Mouse (Mus musculus): ENCODE measurements around the gene Slc29a3.
"Not testable (repeated sequence)": the region's sequence is repeated elsewhere in the genome, so short reads cannot be mapped to it uniquely, and the experiment has no call there.

The Slc29a3 gene

DNA sequence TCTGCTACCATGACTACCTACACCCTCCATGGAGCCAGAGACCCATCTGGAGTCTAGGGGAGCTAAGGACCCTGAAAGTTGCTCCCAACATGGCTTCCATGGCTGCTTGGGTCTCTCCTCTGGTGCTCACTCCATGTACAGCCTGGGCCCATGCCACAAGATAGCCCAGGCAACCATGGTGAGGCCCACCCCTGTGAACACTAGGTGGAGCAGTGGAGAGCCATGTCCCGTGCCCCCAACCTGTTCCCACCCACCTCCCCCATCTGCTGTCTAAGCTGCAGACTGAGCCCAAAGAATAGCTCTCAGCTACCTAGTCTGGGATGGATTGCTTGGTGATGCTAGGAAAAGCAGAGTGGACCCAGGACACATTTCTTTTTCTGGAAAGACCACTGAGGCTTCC is 29.2 kb downstream of the Slc29a3 start:
- DNase-seq = peak in 1 of 2 experiments; percentile 29

DNA sequence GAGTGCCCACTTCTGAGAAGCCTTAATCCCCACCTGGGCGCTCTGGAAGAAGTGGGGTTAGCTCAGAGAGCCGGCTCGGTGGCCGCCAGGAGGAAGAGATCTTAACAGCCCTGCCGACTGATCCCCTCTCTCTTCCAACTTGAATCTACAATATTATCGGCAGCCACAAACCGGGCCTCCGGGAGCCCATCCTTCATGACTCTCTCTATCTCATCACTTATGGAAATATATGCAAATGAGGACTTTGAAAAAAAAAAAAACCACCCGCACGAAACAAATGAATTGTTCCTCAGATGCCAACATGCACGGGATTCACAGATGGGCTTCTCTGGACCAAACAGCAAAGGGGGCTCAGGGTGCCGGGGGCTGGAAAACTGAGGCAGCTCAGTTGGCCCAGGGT is 31.0 kb downstream of the Slc29a3 start:
- no peak for DNase-seq

DNA sequence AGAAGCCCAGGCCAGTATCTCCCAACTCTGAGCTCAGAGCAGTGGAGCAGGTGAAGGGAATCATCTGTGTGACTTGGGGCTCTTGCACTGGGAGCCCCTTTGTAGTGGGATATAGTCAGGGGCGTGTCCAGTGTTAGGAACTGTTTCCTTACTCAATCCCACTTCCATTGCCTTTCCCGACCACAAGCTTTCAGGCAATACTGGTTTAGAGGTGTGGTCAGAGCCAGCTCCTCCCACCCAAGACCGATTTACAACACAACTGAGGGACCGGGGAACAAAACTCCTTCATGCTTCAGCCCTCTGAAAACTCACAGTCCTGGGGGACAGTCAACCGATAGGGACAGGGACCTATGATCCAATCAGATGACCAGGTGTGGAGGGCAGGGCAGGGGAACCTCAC is 32.1 kb downstream of the Slc29a3 start:
- no peak for DNase-seq

DNA sequence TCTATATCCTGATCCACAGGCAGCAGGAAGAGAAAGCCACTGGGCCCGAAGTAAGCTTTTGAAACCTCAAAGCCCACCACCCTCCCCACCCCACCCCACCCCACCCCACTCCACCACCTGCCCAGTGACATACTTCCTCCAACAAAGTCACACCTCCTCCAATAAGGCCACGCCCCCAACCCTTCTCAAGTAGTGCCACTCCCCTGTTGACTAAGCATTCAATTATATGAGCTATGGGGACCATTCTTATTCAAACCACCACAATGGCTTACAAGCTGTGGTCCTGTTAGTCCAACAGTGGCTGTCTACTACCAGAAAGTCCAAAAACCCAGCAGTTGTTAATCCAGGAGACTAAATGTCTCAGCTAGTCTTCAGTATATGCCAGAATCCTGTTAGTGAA is 34.1 kb downstream of the Slc29a3 start:
- no peak for DNase-seq

DNA sequence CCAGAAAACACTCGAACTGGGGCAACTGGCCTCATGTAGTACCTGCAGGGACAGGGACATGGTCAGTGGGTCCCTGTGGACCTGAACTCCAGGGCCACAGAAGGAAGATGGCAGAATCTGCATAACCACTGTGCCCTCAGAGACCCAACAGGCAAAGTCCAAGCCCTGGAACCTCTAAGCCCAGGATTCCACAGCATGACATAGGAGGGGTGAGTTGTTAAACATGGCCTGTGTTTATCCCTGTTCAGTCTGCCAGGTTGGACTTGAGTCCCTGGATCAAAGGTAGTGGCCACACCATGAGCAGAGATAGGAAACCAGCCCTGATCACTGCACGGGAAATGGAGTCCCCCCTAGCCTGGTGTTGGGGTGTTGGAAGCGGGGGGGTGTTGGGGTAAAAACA is 36.1 kb downstream of the Slc29a3 start:
- DNase-seq = no peak

DNA sequence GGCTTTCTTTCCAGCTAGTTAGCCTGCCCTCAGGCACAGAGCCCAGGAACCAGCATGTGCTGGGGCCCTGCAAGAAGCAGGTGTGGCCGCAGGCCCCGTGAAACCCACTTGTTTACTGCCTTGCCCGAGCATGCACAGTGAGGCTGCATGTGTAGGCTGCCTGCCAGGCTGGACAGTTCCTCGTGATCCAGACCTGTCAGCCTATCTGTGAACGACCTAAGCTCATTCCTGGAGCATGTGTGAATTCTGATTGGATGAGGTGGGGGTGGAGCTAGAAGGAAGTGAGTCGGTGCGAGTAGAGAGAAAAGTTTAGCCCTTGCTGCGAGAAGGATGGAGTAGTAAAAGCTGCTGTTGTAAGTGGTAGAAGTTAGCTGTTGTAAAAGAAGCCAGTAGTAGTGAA is 40.3 kb downstream of the Slc29a3 start:
- DNase-seq = not testable (repeated sequence)

DNA sequence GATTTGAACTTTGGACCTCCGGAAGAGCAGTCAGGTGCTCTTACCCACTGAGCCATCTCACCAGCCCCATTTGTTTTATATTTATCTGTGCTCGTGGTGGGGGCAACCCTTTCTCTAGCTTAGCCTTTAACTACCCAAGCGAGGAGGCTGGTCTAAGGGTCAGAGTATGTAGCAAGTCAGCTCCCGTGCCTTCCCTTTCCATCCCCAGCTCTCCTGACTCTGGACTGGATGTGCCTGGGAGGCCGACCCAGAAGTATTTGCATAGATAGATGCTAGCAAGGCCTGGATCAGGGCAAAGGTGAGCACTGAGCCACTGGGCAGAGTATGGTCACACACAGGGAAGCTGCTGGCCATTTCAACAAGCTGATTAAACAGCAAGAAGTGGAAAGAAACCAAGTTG is 43.8 kb downstream of the Slc29a3 start:
- no peak for DNase-seq

DNA sequence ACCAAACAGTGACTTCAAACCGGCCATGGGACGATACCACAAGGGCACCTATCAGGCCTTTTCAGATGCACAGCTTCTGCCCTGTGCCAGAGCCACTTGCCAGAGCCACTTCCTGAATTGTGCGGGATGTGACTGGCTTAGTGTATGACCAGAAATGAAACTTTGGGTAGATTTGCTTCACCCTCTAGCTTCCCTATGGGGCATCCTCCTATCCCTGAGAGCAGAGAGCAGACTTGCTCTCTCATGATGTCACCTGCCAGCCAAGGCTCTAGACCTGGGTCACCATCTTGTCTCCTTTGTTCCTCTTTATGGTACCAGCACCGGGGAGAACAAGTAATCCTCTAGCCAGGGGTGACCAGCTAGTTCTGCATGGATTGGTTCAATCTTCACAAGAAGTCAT is 46.3 kb downstream of the Slc29a3 start:
- DNase-seq = no peak

DNA sequence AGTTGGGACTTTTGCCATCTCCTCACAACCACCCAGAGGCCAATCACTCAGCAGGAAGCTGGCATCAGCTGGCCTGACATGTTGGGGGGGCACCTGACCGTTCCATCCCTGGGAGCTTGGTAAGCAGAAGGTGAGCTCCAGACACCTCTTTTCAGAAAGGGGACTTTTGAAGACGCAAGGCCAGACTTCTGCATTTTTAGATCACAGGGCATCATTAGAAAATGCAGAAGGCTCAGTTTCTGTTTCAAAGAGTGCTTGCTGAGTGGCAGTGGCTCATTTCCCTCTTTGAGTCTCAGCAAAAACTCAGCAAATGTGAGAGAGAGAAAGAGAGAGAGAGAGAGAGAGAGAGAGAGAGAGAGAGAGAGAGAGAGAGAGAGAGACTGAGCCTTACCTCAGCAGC is 47.5 kb downstream of the Slc29a3 start:
- DNase-seq = no peak

DNA sequence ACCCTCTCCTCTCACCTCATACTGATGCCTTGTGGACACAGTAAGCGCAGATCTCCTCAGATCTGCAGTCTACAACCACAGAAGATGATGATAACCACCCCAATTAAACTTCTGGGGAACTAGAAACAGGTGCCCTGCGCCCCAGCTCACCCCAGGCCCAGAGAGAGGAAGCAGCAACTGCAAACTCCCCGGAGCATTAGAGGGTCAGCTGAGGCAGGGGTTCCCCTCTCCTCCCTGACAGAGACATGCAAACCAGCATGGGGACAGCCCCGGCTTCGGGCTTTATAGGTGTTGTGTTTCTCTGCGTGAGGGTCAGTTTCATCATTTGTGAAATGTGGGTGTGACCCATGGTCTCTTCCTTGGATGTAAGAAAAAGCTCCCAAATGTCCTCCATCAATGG is 54.8 kb downstream of the Slc29a3 start:
- DNase-seq = peak; percentile 26 to 47

DNA sequence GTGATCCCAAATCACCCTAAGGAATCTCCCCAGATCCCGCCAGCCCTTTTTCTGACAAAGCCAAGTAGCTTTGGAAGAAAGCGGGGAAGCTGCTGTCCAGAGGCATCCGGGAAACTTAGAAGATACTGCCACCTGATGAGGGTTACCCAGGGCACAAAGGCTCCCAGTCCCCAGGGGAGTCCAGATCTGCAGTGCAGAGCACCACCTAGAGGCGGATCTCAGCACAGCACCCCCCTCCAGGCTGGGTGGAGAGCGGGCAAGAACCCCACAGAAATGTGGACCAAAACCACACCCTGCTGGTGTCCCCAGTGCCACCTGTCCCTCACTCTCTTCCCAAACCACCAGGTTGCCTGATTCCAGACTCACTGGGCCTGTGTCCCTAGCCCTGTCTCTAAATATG is 55.6 kb downstream of the Slc29a3 start:
- DNase-seq = peak; percentile 57 to 82

DNA sequence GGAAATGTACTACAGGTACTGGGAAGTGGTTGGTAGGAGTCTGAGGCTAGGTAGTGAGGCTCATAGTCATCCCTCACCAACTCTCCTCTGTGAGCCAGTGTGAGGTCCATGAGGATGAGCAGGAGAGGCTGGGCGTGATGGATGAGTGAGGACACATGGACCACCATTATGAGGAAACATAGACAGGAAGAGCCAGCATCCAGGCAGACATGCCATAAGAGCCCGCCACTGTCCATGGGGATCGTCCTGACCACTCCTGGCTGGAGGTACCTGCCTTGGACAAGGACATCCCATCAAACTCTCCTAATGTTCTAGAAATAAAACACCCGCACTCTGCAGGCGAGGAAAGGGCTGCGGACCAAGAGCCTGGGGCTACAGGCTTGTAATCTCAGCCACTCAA is 56.2 kb downstream of the Slc29a3 start, which contains the start of gene Cdh23:
Cdh23 (minus strand) TSS at position 101 of the 400 bp plus-strand sequence.
- DNase-seq = no peak

DNA sequence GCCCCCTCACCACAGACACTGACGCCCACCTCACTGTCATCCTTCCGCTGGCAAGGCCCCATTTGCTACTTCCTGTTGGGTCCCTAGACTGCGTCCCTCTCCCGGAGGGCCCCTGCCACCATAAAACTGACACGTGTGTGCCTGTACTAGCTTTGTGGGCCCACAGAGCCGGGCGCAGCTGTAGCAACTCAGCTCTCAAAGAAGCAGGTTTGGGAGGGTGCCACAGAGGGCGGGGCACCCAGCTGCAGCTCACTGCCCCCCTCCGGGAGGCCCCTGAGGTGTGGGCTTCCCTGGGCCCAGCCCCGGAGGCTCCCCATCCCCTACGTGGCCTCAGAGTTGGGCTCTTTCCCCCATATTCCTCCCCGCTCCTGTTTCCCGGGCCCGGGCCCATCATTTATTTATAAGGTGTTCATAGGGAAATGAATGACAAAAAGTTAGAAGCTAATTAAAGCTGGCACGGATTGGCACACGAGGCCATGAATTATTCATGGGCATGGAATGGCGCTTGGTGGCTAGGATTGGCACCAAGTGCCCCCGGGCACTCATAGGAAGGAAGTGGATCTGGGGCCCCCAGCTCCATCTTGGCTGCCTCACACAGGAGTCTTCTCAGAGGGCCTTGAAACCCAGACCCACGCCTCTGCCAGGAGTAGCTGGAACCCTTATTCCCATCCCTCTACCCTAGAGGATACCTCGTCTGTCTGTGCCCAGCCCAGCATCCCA is 60.8 kb downstream of the Slc29a3 start:
- DNase-seq = no peak

DNA sequence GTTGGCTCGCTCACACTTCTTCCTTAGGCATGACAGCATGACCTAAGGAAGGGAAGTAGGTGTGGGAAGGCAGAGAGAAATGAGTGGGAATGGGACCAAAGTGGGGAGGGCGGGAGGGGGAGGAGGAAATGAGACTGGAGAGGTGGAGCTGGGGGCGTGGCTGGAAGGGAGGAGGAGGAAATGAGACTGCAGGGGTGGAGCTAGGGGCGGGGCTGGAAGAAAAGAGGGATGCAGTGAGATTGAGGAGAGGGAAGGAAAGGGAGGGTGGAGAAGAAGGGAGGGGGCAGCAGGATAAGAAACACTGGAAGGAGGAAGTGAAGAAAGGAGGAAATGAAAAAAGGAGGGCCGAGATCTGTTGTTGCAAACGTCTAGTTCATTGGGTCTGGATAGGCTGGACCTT is 61.6 kb downstream of the Slc29a3 start:
- peak in 1 of 2 experiments; percentile 29 for DNase-seq

DNA sequence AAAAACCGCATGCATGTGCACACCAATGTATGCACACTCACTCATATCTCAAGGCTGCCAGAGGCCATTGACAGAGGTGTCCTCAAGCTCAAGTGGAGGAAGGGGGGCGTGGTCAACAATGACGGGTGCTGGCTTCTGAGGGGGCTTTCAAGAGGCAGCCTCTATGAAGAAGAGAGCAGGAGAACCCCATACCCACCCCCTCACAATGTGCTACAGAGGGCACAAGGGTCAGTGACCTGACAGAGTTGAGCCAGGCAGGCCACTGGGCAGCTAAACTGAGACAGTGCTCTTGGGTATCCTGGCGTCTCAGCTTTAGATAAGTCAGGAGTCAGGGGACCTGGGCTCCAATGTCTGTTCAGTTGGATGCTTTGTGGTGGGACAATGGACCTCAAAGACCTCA is 63.2 kb downstream of the Slc29a3 start:
- no peak for DNase-seq

DNA sequence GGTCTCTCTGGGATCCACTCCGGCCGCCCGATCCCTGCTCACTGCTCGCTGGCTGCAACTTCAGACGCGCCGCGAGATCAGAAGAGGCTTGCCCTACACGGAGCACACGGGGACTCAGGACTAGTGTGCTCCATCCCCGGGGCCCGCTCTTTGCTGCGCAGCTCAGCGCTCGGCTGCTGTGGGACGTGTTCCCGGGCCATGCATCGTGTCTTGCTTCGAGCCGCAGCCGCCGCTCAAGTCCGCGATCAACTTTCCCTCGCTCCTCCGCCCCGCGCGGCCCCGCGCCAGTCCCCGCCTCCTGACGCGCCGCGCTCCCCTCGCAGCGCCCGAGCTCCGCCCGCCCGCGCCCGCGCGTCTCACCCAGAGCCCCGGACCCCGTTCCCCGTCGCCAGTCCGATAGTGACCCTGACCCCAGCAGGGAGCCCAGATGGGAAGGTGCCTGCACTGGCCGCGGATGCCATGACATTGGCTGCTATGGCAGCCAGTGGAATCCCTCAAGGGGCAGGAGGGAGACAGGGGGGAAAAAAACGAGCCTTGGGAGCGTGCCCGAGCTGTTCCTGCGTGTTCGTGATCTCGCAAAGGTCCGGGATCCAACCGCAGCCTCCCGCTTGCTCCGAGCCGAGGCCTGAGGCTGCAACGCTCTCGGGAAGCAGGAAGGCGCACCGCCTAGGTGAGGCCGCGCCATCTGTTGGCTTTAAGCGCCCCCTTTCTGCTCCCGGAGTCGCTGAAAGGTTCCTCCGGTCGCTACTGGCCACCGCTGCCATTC is 65.4 kb downstream of the Slc29a3 start:
- DNase-seq = peak in 1 of 2 experiments; percentile 38

DNA sequence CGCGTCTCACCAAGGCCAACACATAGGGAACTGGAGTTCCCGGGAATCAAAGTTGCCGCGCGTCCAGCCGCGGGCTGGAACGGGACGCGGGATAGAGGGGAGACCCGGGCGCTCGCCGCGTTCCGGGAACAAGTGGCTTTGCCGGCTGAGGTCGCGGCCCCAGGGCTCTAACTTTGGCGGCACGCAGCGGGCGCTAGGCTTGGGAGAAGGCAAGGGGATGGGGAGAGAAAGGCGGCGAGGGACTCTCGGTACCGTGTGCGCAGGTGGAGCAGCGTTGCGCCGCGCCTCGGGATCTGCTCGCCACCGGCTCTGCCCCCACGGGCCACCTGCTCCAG is 66.0 kb downstream of the Slc29a3 start:
- no peak for DNase-seq

DNA sequence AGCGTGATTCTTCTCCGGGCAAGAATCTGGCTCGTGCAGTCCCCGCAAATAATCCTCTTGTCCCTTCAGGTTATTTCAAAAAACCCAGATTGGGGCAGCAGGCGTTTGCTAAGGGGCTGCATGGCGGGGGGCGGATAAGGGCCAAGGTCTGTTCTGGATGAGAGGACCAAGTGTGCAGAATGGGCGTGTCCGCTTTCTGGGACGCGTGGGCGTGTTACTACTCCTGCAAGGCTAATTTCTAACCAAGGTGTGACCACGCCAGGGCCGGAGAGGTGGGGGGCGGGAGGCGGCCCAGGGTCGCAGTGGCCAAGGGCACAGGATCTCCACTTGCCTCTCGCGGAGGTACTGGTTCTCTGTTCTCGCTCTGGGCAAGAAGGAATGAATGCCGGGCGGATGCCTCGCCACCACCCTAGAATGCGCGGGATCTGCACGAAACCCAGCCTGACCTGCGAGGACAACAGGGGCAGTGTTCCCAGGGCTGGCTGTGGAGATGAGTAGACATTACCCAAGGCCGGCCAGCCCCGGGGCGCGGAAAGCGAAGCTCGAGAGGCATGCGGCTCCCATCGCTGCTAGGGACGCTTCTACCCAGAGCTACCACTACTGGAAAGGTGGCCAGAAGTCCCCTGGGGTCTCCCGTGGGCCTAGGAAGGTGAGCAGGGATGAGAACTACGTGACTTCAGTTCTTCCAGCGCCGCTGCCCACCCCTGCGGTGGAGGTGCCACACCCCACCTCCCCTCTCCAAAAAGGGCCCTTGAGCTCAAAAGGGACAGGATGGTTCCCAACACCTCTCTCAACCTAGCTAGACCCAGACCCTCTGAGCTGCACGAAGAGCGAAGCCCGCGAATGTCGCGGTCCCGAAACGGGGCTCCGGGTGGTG is 66.6 kb downstream of the Slc29a3 start:
- DNase-seq = no peak

DNA sequence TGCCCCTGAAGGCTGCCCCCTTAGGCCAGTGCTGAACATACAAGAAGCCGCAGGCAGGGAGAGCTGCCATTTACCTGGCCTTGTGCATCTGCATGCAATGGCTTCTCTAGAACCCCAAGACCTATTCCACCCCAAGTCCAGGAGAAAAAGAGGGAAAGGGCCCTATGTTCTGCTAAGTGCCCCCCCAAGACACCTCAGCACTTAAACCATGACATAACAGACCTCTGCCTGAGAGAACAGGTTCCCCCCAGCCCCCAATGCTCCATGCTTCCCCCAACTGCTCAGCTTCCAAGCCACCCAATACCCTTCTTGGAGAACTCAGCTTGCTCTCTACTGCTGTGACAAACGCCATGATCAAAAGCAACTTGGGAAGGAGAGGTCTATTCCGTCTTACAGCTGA is 73.7 kb downstream of the Slc29a3 start:
- no peak for DNase-seq

DNA sequence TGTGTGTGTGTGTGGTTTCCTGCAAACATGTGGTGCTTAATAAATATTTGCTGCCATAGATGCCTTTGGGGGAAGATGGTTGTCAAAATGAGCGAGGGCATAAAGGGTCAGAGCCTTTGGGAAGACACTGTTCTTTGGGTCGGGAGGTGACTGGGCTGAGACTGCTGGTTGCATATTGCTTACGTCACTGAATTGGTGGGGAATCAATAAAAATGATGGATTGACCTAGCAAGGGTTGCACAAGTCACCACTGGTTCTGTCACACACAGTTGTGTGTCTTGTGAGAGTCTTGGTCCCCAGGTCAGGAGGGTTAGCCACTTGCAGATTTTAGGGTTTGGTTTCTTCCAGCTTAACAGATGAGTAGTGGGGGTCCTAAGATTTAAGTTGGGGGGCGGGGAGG is 75.3 kb downstream of the Slc29a3 start:
- no peak for DNase-seq

DNA sequence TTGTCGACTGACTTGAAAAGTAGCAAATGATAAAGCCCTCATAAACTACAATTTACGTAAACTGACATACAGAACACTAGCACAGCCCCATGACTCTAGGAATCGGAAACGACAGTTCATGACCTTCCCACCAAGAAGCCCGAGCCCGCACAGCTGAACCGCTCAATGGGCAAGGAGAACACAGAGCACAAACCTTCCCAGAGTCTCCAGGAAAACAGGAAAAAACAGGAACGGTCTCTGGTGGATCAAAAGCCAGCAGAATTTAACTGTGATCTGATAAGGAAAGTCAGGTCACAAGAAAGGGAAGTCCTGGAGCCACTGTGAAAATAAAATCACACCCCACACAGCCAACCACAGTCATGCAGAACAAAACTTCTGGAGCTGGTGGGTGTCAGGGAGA is 82.4 kb downstream of the Slc29a3 start:
- DNase-seq = no peak

DNA sequence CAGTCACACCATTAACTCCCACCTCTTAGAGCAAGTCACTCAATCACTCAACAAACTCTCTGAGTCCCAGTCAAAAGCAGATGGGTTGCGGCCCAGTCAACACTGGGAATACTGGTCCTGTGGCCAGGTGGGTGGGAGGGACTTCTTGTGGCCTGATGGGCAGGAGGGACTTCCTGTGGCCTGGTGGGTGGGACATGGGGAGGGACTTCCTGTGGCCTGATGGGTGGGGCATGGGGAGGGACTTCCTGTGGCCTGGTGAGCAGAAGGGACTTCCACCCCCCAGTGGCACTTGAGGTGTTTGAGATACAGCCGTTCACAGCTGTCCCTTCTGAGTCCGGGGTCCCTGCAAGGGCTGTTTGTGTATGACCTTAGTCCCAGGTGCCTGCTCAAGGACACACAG is 84.0 kb downstream of the Slc29a3 start:
- DNase-seq = no peak
